Mouse (Mus musculus) neural tube, embryonic 15.5 days (tissue): ENCODE measurements around the gene Slc12a3. TPM values are rescaled to one million over a fixed set of nuclear protein-coding genes. Genes with fewer than 3 reads are reported as not detected.

ENCODE experiments used
- ATAC-seq: fragments of 200-750 bp; cut with Nextera tagmentation; 2 replicates; pipeline ENCODE4 v1.8.0; 2017; ENCODE audit warnings: mild to moderate bottlenecking, moderate TSS enrichment, moderate library complexity; ENCODE audit not compliant: low FRiP score
- H3K27ac ChIP-seq: fragments of 300-500 bp; sonication (generic); replicated peaks from 2 replicates; pipeline ENCODE4 v1.5.1; 2015; ENCODE audit warnings: mild to moderate bottlenecking, inconsistent platforms
- H3K27me3 ChIP-seq: fragments of 300-500 bp; sonication (generic); replicated peaks from 2 replicates; pipeline ENCODE4 v1.6.1; 2015; ENCODE audit warnings: inconsistent platforms
- H3K36me3 ChIP-seq: fragments of 300-500 bp; sonication (generic); 2 replicates; pipeline ENCODE4 v1.6.1; 2015; ENCODE audit warnings: inconsistent platforms
- H3K4me1 ChIP-seq: fragments of 300-500 bp; sonication (generic); 2 replicates; pipeline ENCODE4 v1.6.1; 2015; ENCODE audit warnings: inconsistent platforms
- H3K4me2 ChIP-seq: fragments of 300-500 bp; sonication (generic); 2 replicates; pipeline ENCODE4 v1.6.1; 2015; ENCODE audit warnings: inconsistent platforms, mild to moderate bottlenecking, moderate library complexity
- H3K4me3 ChIP-seq: fragments of 300-500 bp; sonication (generic); replicated peaks from 2 replicates; pipeline ENCODE4 v1.5.1; 2015; ENCODE audit warnings: mild to moderate bottlenecking, inconsistent platforms
- H3K9ac ChIP-seq: fragments of 300-500 bp; sonication (generic); replicated peaks from 2 replicates; pipeline ENCODE4 v1.6.1; 2015; ENCODE audit warnings: mild to moderate bottlenecking, inconsistent platforms
- H3K9me3 ChIP-seq: fragments of 300-500 bp; sonication (generic); replicated peaks from 2 replicates; pipeline ENCODE4 v1.6.1; 2016; ENCODE audit warnings: inconsistent platforms
- WGBS: fragments of 180-500 bp; shearing (Covaris S2); methylation state at CpG from one replicate; pipeline ENCODE4 v1.1.7; 2015; ENCODE audit warnings: mixed read lengths; 5-methylcytosine and 5-hydroxymethylcytosine counted together
- polyA plus RNA-seq: library from polyadenylated mRNA; unstranded; fragments of >200 nt; fragmentation: Nextera tagmentation; extraction: Ambion mirVana; gene quantifications from 2 replicates; pipeline ENCODE4 v1.2.1, GENCODE M21; 2015

Gene Slc12a3
- polyA plus RNA-seq, 1 experiment from 2014 or later = 0.10 TPM

GRCm38 (mm10) chr8:94361774-94362431 lies 32.9 kb downstream of the Slc12a3 start:
- Histone ChIP-seq H3K9ac (no peak overlapping the region), H3K27me3 (no peaks in the 10 kb centered on the region), H3K9me3 (no peaks in the 10 kb centered on the region), H3K4me1 (peaks cover 3% of the 10 kb centered on the region; the same call in 1 of the 2 replicates), H3K36me3 (no peaks in the 10 kb centered on the region), H3K4me3 (no peak overlapping the region), H3K27ac (no peak overlapping the region), H3K4me2 (no peak overlapping the region)
- WGBS = 82% methylated on average over 6 of the region's 6 CpGs
- ATAC-seq = no peak

- H3K4me3 ChIP-seq = no peak overlapping the region
- H3K9me3 ChIP-seq = no peaks in the 10 kb centered on the region
- H3K36me3 ChIP-seq = no peaks in the 10 kb centered on the region
- no peak overlapping the region for H3K4me2 ChIP-seq
- 79% methylated on average over 7 of the region's 7 CpGs for WGBS
- no peaks in the 10 kb centered on the region for H3K27me3 ChIP-seq
- no peak overlapping the region for H3K27ac ChIP-seq
- ATAC-seq = no peak
- peaks cover 3% of the 10 kb centered on the region; the same call in 1 of the 2 replicates for H3K4me1 ChIP-seq
- H3K9ac ChIP-seq = no peak overlapping the region
Observed at GRCm38 (mm10) chr8:94362607-94363239, 33.7 kb downstream of the Slc12a3 start.

GRCm38 (mm10) chr8:94363288-94363688 lies 34.3 kb downstream of the Slc12a3 start:
- Histone ChIP-seq H3K4me2 (no peak overlapping the region), H3K9me3 (no peaks in the 10 kb centered on the region), H3K27me3 (no peaks in the 10 kb centered on the region), H3K36me3 (no peaks in the 10 kb centered on the region), H3K4me3 (no peak overlapping the region), H3K9ac (no peak overlapping the region), H3K4me1 (peaks cover 3% of the 10 kb centered on the region; the same call in 1 of the 2 replicates), H3K27ac (no peak overlapping the region)
- 48% methylated on average over 4 of the region's 4 CpGs for WGBS
- ATAC-seq = no peak

- Histone ChIP-seq H3K36me3 (no peaks in the 10 kb centered on the region), H3K27ac (no peak overlapping the region), H3K4me3 (no peak overlapping the region), H3K27me3 (no peaks in the 10 kb centered on the region), H3K4me1 (no peaks in the 10 kb centered on the region), H3K9me3 (no peaks in the 10 kb centered on the region), H3K9ac (no peak overlapping the region), H3K4me2 (no peak overlapping the region)
- no peak for ATAC-seq
- 79% methylated on average over 2 of the region's 2 CpGs for WGBS
Observed at GRCm38 (mm10) chr8:94363906-94364305, 34.9 kb downstream of the Slc12a3 start.

GRCm38 (mm10) chr8:94364686-94365312 lies 35.8 kb downstream of the Slc12a3 start:
- Histone ChIP-seq H3K27ac (no peak overlapping the region), H3K9ac (no peak overlapping the region), H3K4me3 (no peak overlapping the region), H3K36me3 (no peaks in the 10 kb centered on the region), H3K4me2 (no peak overlapping the region), H3K27me3 (no peaks in the 10 kb centered on the region), H3K9me3 (no peaks in the 10 kb centered on the region), H3K4me1 (no peaks in the 10 kb centered on the region)
- no peak for ATAC-seq
- WGBS = 92% methylated on average over 6 of the region's 6 CpGs

- no peaks in the 10 kb centered on the region for H3K27me3 ChIP-seq
- H3K9me3 ChIP-seq = no peaks in the 10 kb centered on the region
- no peak for ATAC-seq
- no peaks in the 10 kb centered on the region for H3K4me1 ChIP-seq
- no peaks in the 10 kb centered on the region for H3K36me3 ChIP-seq
- no peak overlapping the region for H3K27ac ChIP-seq
- H3K4me3 ChIP-seq = no peak overlapping the region
- no peak overlapping the region for H3K4me2 ChIP-seq
- 88% methylated on average over 9 of the region's 9 CpGs for WGBS
- no peak overlapping the region for H3K9ac ChIP-seq
Observed at GRCm38 (mm10) chr8:94365410-94365981, 36.5 kb downstream of the Slc12a3 start.

- WGBS = 88% methylated on average over 5 of the region's 5 CpGs
- no peaks in the 10 kb centered on the region for H3K27me3 ChIP-seq
- no peak for ATAC-seq
Observed at GRCm38 (mm10) chr8:94370839-94371238, 41.8 kb downstream of the Slc12a3 start.

GRCm38 (mm10) chr8:94372955-94373599 lies 44.1 kb downstream of the Slc12a3 start:
- H3K9ac ChIP-seq = no peak overlapping the region
- H3K4me2 ChIP-seq = no peak overlapping the region
- no peaks in the 10 kb centered on the region for H3K27me3 ChIP-seq
- no peaks in the 10 kb centered on the region for H3K4me1 ChIP-seq
- H3K4me3 ChIP-seq = no peak overlapping the region
- WGBS = 91% methylated on average over 6 of the region's 6 CpGs
- no peaks in the 10 kb centered on the region for H3K36me3 ChIP-seq
- H3K27ac ChIP-seq = no peak overlapping the region
- ATAC-seq = no peak
- no peaks in the 10 kb centered on the region for H3K9me3 ChIP-seq

More at GRCm38 (mm10) chr8:94370839-94371238, 41.8 kb downstream of the Slc12a3 start:
- no peaks in the 10 kb centered on the region for H3K4me1 ChIP-seq
- no peak overlapping the region for H3K9ac ChIP-seq
- H3K36me3 ChIP-seq = no peaks in the 10 kb centered on the region
- H3K4me3 ChIP-seq = no peak overlapping the region
- H3K4me2 ChIP-seq = no peak overlapping the region
- no peaks in the 10 kb centered on the region for H3K9me3 ChIP-seq
- no peak overlapping the region for H3K27ac ChIP-seq

GRCm38 (mm10) chr8:94375551-94375991 lies 46.6 kb downstream of the Slc12a3 start:
- no peak overlapping the region for H3K27ac ChIP-seq
- no peaks in the 10 kb centered on the region for H3K4me1 ChIP-seq
- no peaks in the 10 kb centered on the region for H3K36me3 ChIP-seq
- H3K4me2 ChIP-seq = no peak overlapping the region
- ATAC-seq = no peak
- no peak overlapping the region for H3K4me3 ChIP-seq
- no peaks in the 10 kb centered on the region for H3K27me3 ChIP-seq
- 71% methylated on average over 3 of the region's 3 CpGs for WGBS
- no peak overlapping the region for H3K9ac ChIP-seq
- no peaks in the 10 kb centered on the region for H3K9me3 ChIP-seq

GRCm38 (mm10) chr8:94376176-94376575 lies 47.2 kb downstream of the Slc12a3 start:
- WGBS = 82% methylated on average over 3 of the region's 3 CpGs
- no peaks in the 10 kb centered on the region for H3K4me1 ChIP-seq

GRCm38 (mm10) chr8:94376580-94376979 lies 47.6 kb downstream of the Slc12a3 start:
- no peaks in the 10 kb centered on the region for H3K9me3 ChIP-seq
- H3K4me1 ChIP-seq = no peaks in the 10 kb centered on the region
- H3K4me2 ChIP-seq = no peak overlapping the region
- WGBS = 88% methylated on average over 2 of the region's 2 CpGs
- no peaks in the 10 kb centered on the region for H3K36me3 ChIP-seq
- H3K9ac ChIP-seq = no peak overlapping the region
- ATAC-seq = no peak
- no peaks in the 10 kb centered on the region for H3K27me3 ChIP-seq
- H3K27ac ChIP-seq = no peak overlapping the region
- H3K4me3 ChIP-seq = no peak overlapping the region

More at GRCm38 (mm10) chr8:94376176-94376575, 47.2 kb downstream of the Slc12a3 start:
- H3K27me3 ChIP-seq = no peaks in the 10 kb centered on the region
- ATAC-seq = no peak
- H3K4me3 ChIP-seq = no peak overlapping the region
- no peak overlapping the region for H3K27ac ChIP-seq
- H3K9ac ChIP-seq = no peak overlapping the region
- H3K36me3 ChIP-seq = no peaks in the 10 kb centered on the region
- no peak overlapping the region for H3K4me2 ChIP-seq
- no peaks in the 10 kb centered on the region for H3K9me3 ChIP-seq
